Mouse (Mus musculus) liver, postnatal 0 days (tissue): ENCODE measurements around the gene Hyou1. TPM values are rescaled to one million over a fixed set of nuclear protein-coding genes. Genes with fewer than 3 reads are reported as not detected.
"Not testable (repeated sequence)": the region's sequence is repeated elsewhere in the genome, so short reads cannot be mapped to it uniquely, and the experiment has no call there.

Experiments used
- ATAC-seq: fragments of 200-750 bp; cut with Nextera tagmentation; 2 replicates; pipeline ENCODE4 v1.8.0; 2017; ENCODE audit warnings: mild to moderate bottlenecking, moderate library complexity
- DNase-seq: peaks from one replicate; pipeline ENCODE4 v3.0.0-alpha.2; 2016
- H3K27ac ChIP-seq: fragments of 300-500 bp; sonication (generic); 2 replicates; pipeline ENCODE4 v1.5.1; 2014; ENCODE audit warnings: antibody characterized with exemption, moderate library complexity, mild to moderate bottlenecking, low read depth
- H3K27me3 ChIP-seq: fragments of 300-500 bp; sonication (generic); 2 replicates; pipeline ENCODE4 v1.6.1; 2014; ENCODE audit warnings: low read length, control low read depth, mixed read lengths; ENCODE audit not compliant: insufficient read depth
- H3K36me3 ChIP-seq: fragments of 300-500 bp; sonication (generic); replicated peaks from 2 replicates; pipeline ENCODE4 v1.6.1; 2014; ENCODE audit warnings: mild to moderate bottlenecking, control low read depth, low read length, moderate library complexity, mixed read lengths; ENCODE audit not compliant: insufficient read depth
- H3K4me1 ChIP-seq: fragments of 300-500 bp; sonication (generic); 2 replicates; pipeline ENCODE4 v1.6.1; 2014; ENCODE audit warnings: antibody characterized with exemption, mild to moderate bottlenecking, control low read depth; ENCODE audit not compliant: insufficient read depth
- H3K4me2 ChIP-seq: fragments of 300-500 bp; sonication (generic); 2 replicates; pipeline ENCODE4 v1.6.1; 2014; ENCODE audit warnings: low read depth, mild to moderate bottlenecking, low read length, moderate library complexity, mixed read lengths
- H3K4me3 ChIP-seq: fragments of 300-500 bp; sonication (generic); 2 replicates; pipeline ENCODE4 v1.5.1; 2014; ENCODE audit warnings: low read depth, low read length
- H3K9ac ChIP-seq: fragments of 300-500 bp; sonication (generic); replicated peaks from 2 replicates; pipeline ENCODE4 v1.6.1; 2014; ENCODE audit warnings: mild to moderate bottlenecking, moderate library complexity
- H3K9me3 ChIP-seq: fragments of 300-500 bp; sonication (generic); 2 replicates; pipeline ENCODE4 v1.6.1; 2016; ENCODE audit warnings: mild to moderate bottlenecking, control low read depth, low read length, mixed read lengths
- CTCF ChIP-seq: sonication (generic); IDR thresholded peaks from 2 replicates; pipeline ENCODE4 v1.5.1; 2016; ENCODE audit warnings: antibody characterized with exemption, low read depth
- EP300 ChIP-seq: IDR thresholded peaks from 2 replicates; pipeline ENCODE4 v1.6.1; 2016; ENCODE audit warnings: antibody characterized with exemption, low read depth, mild to moderate bottlenecking
- WGBS: fragments of 180-500 bp; shearing (Covaris S2); extraction: QIAGEN DNeasy Blood & Tissue Kit; methylation state at CpG from one replicate; pipeline ENCODE4 v1.1.7; 2014; ENCODE audit not compliant: insufficient replicate concordance; 5-methylcytosine and 5-hydroxymethylcytosine counted together
- polyA plus RNA-seq: library from polyadenylated mRNA; unstranded; fragments of >200 nt; fragmentation: Nextera tagmentation; extraction: Ambion mirVana; gene quantifications from 2 replicates; pipeline ENCODE4 v1.2.1, GENCODE M21; 2015

Gene Hyou1
- polyA plus RNA-seq, 1 experiment from 2014 or later = 6.6 TPM

- 2% methylated on average over 5 of the region's 5 CpGs for WGBS
- Histone ChIP-seq H3K4me1 (peaks cover 20% of the 10 kb centered on the region), H3K36me3 (peaks cover 72% of the 10 kb centered on the region)
Observed at GRCm38 (mm10) chr9:44336093-44336406, 43.2 kb upstream of the Hyou1 start.

GRCm38 (mm10) chr9:44336513-44336912 is 42.8 kb upstream of the Hyou1 start:
- H3K9me3 ChIP-seq, H3K27me3 ChIP-seq, DNase-seq: not testable (repeated sequence)
- WGBS = 42% methylated on average over 4 of the region's 4 CpGs
- peak overlapping the region; percentile 49; the same call in 1 of the 2 replicates for H3K27ac ChIP-seq
- peaks cover 73% of the 10 kb centered on the region for H3K36me3 ChIP-seq
- peak overlapping the region; percentile 93 for H3K9ac ChIP-seq
- H3K4me2 ChIP-seq = peak overlapping the region; percentile 79
- 0 out of 2 replicates have a peak, but pooled peaks have one; percentile 0 for ATAC-seq
- H3K4me3 ChIP-seq = peak overlapping the region; percentile 79
- H3K4me1 ChIP-seq = peaks cover 20% of the 10 kb centered on the region

More at GRCm38 (mm10) chr9:44336093-44336406, 43.2 kb upstream of the Hyou1 start:
- peak overlapping the region; percentile 93 for H3K9ac ChIP-seq
- no peaks in the 10 kb centered on the region for H3K27me3 ChIP-seq
- no peaks in the 10 kb centered on the region for H3K9me3 ChIP-seq
- no peak for DNase-seq
- TF ChIP-seq EP300 = no peak
- no peak for TF ChIP-seq CTCF
- no peak for ATAC-seq
- peak overlapping the region; percentile 95 for H3K27ac ChIP-seq
- peak overlapping the region; percentile 79 for H3K4me2 ChIP-seq
- H3K4me3 ChIP-seq = peak overlapping the region; percentile 79

GRCm38 (mm10) chr9:44336964-44337363 is 42.3 kb upstream of the Hyou1 start:
- 37% methylated on average over 3 of the region's 3 CpGs for WGBS
- H3K4me1 ChIP-seq = peaks cover 20% of the 10 kb centered on the region
- ATAC-seq = no peak
- H3K9me3 ChIP-seq = no peaks in the 10 kb centered on the region
- H3K36me3 ChIP-seq = peaks cover 72% of the 10 kb centered on the region
- peak overlapping the region; percentile 79 for H3K4me2 ChIP-seq
- H3K27ac ChIP-seq = peak overlapping the region; percentile 49; the same call in 1 of the 2 replicates
- no peak for DNase-seq
- H3K4me3 ChIP-seq = peak overlapping the region; percentile 79
- no peak for TF ChIP-seq CTCF
- TF ChIP-seq EP300 = no peak
- H3K9ac ChIP-seq = peak overlapping the region; percentile 93
- no peaks in the 10 kb centered on the region for H3K27me3 ChIP-seq

- TF ChIP-seq CTCF (no peak), EP300 (no peak)
- Histone ChIP-seq H3K36me3 (peaks cover 67% of the 10 kb centered on the region), H3K9ac (peak overlapping the region; percentile 93), H3K4me3 (peak overlapping the region; percentile 79), H3K27ac (peak overlapping the region; percentile 49; the same call in 1 of the 2 replicates), H3K27me3 (no peaks in the 10 kb centered on the region), H3K9me3 (no peaks in the 10 kb centered on the region), H3K4me1 (peaks cover 20% of the 10 kb centered on the region), H3K4me2 (peak overlapping the region; percentile 79)
- 68% methylated on average over 9 of the region's 9 CpGs for WGBS
- ATAC-seq = no peak
- no peak for DNase-seq
Observed at GRCm38 (mm10) chr9:44337436-44338169, 41.7 kb upstream of the Hyou1 start.

- ATAC-seq = no peak
- Histone ChIP-seq H3K9ac (peak overlapping the region; percentile 93), H3K36me3 (peaks cover 58% of the 10 kb centered on the region), H3K9me3 (no peaks in the 10 kb centered on the region), H3K27ac (peak overlapping the region; percentile 19), H3K4me1 (peaks cover 20% of the 10 kb centered on the region), H3K4me3 (peak overlapping the region; percentile 79), H3K4me2 (peak overlapping the region; percentile 79), H3K27me3 (no peaks in the 10 kb centered on the region)
- 75% methylated on average over 5 of the region's 5 CpGs for WGBS
- DNase-seq = no peak
- TF ChIP-seq EP300 = no peak
- TF ChIP-seq CTCF = peak; percentile 56
Observed at GRCm38 (mm10) chr9:44338574-44338973, 40.7 kb upstream of the Hyou1 start.

- TF ChIP-seq EP300 = no peak
- TF ChIP-seq CTCF = no peak
- Histone ChIP-seq H3K4me2 (peak overlapping the region; percentile 79), H3K27ac (peak overlapping the region; percentile 96), H3K9ac (peak overlapping the region; percentile 95), H3K4me1 (peaks cover 14% of the 10 kb centered on the region), H3K9me3 (no peaks in the 10 kb centered on the region), H3K4me3 (peak overlapping the region; percentile 79), H3K27me3 (no peaks in the 10 kb centered on the region), H3K36me3 (peaks cover 56% of the 10 kb centered on the region)
- WGBS = 63% methylated on average over 5 of the region's 5 CpGs
- ATAC-seq = no peak
- no peak for DNase-seq
Observed at GRCm38 (mm10) chr9:44341487-44341886, 37.8 kb upstream of the Hyou1 start.
